Mouse (Mus musculus) embryo, embryonic 11 days (tissue): Measurements from ENCODE around the gene Wdfy1.

Experiments
- DNase-seq: peaks from one replicate; pipeline ENCODE4 v3.0.0-alpha.2; 2015

The Wdfy1 gene

DNA sequence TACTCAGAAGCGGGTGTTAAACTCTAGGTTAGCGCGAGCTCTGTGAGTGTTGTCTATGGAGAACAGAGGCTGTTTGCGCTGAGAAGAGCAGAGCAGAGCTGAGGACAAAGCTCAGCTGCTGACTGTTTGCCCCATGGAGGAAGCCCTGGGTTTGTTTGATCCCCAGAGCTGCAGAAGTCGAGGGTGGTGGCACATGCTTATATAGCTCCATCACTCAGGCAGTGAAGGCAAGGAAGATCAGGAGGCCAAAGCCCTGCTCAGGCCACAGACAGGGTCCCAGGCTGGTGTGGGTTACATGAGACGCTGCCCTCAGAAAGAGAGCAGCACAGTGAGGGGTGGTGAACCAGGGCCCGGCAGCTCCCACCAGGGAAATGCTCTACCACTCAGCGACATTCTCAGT lies 65.7 kb downstream of the Wdfy1 start:
- no peak for DNase-seq

DNA sequence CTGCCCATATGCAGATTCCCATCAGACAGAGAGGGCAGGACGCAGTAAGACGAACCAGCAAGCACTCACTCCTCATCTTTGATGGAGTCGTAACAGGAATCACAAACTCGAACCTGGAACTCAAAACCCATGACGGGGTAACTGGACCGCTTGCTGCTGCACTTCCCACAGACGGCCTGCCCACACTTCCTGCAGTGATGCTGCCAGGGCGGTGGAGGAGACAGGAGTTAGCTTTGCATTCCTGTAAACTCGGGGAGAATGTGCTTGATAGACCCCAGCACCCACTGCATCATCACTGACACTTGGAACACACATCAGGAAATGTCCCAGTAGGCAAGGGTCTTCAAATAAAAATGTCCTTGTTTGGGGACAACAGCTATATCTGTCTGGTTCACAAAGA lies 68.6 kb downstream of the Wdfy1 start:
- no peak for DNase-seq

DNA sequence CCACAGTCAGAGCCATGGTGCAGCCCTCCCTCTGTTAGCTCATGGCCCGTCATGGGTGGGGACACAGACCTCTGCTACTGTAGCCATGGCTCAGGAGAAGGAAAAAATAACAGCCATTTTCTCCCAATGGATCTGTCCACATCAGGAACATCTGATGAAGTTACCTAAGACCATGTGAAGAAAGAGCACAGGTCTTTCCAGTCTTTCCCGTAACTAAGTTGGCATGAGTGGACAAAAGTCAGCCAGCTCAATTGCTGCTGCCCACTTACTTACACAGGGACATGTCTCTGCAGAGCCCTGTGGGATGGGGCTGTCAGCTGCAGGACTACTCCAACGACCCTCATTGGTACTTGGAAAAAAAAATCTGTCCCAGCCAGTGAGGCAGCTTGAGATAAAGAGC lies 69.2 kb downstream of the Wdfy1 start:
- DNase-seq, result no peak

DNA sequence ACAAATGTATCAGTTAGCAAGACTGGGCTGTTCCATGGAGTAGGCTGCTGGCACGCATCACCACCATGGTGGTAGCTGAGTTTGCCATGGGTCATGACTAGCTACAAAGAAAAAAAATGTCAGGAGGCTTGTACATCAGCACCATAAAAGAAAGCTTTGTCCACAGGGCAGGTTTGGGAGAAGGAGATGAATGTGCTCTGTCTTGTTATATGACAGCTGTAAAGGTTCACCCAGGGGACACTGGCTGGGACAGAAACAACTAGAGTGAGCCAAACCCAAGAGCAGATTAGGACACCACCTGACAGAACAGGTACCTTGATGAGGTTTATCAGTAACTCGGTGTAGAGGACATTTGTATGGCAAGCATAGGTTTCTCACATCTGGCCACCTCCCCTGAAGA lies 71.3 kb downstream of the Wdfy1 start:
- no peak for DNase-seq

DNA sequence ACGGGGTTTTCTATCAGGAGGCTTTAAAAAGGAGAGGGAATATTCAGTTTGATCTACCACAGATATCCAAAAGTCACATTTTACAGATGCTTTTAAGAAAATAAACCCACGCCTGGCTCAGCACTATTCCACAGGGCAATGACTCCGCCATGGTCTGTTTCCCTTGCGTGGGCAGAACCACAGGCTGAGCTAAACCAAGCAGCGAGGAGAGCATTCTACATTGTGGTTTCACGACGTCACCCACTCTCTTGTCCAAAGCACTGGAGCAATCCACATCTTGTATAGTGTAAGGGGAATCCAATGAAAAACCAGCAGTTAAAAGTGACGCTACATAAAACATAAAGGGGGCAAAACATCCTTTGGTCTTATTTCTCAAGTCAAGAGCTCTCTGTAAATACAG lies 72.4 kb downstream of the Wdfy1 start:
- no peak for DNase-seq

DNA sequence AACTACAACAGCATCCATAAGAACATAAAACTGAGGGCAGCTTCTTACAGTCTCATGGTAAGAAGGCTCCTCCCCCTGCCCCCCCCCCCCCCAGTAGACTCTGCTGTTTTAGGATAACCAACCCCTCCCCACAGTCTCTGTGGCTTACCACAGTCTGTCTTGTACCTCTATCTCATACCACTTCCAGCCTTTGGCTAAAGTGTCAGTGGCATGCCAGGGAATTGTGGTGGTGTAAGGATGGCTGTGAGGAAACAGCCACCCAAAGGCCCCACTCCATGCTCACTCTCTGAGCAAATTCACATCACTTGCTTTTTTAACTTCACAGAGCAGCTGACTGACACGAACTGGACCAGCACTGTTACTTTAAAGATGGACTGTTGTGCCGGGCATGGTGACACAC lies 77.4 kb downstream of the Wdfy1 start:
- DNase-seq, result no peak

DNA sequence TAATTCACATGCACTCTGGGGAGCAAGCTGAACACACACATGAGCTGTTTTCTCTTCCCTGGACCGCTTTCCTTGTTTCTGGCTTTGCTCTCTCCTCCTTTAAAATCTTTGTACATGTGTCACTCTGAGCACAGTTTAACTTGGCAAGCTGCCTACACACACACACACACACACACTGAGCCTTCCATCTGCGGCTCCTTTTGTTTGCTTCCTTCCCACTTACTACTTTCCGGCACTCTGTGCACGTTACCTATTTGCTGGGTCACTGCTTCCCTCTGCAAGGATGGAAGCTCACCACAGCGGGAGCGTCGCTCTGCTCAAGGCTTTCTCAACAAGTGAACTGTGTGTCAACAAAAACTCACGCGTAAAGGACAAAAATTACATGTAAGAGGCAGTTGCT lies 78.6 kb downstream of the Wdfy1 start:
- DNase-seq, result peak; percentile 43

DNA sequence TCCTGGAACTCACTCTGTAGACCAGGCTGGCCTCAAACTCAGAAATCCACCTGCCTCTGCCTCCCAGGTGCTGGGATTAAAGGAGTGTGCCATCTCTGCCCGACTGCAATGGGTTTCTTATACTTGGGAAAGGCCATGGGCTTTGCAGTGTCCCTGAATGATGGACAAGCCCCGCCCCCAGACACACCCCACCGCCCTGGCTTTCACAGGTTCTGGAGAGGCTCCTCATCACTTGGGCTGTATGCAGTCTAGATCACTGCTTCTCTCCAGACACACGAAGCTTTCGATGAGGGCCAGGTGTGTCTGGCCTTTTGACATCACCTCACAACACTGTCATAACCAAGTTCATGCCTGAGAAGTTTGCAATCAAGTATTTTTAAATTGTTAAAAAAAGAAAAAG lies 79.0 kb downstream of the Wdfy1 start:
- DNase-seq, result no peak

DNA sequence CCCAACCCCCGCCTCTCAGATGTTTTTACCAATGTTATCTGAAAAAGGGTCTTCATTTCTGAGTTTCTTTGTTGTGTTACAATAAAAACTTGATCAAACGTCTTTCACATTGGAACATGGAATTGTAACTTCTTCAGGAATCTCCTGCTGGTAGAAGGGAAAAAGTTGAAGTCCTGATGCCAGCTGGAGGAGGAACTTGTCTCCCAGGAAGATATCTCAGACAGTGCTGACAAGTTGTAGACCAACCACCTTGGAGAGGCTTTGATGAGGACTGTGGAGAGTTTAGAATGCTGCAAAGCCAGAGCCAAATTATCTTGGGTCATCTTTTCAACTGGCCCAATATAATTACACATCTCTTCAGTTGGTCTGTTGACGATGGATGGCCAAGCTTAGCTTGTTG lies 83.5 kb downstream of the Wdfy1 start:
- no peak for DNase-seq

DNA sequence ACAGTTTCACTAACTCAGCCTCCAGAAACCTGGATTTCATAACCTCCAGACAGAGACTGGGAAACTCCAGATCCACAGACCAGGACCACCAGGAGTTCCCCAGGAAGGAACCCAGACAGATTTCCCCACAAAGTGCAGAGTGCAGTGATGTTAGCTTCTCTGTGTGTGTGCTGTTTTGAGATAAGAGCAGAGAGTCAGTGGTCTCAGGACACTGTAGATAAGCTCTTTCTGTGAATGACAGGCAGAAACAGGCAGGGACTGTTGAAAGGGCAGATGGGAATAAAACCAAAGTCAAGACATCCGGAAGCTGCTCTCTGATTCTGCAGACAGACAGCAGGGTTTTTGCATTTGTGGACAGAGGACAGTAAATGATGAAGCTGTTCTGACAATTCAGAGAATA lies 88.7 kb downstream of the Wdfy1 start:
- DNase-seq, result no peak

DNA sequence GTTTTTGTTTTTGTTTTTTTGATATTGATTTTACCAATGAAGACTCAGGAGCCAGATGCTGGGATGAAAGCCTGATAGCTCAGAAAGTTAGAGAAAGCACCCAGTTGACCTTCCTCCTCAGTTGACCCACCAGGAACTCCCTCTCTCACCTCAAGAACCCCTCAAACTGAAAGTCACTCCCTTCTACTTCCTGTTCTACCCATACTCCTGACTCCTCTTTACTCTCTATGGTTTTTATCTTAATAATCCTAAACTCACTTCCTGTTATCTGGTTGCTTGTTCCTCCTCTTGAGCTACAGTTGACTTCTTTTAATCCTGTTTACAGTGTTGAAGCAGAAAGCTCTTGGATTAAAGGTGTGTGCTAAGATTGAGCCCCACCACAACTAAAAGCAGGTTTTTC lies 91.9 kb downstream of the Wdfy1 start:
- no peak for DNase-seq

DNA sequence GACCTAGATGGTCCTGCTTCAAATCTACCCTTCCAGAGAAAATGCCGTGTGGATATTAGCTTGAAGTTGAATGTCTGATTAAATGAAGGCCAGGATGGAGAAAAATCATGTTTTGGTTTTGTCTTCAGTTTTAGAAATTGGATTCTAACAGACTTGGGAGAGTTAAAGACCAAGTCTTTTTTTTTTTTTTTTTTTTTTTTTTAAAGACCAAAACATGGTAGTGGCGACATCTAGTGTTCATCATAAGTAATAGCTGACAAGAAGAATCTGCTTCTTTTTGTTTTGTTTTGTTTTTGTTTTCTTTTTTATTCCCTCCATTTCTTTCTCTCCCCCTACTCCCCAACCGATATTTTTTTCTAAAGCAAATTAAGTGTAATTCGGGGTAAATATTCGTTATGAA lies 93.0 kb downstream of the Wdfy1 start:
- peak; percentile 21 for DNase-seq

DNA sequence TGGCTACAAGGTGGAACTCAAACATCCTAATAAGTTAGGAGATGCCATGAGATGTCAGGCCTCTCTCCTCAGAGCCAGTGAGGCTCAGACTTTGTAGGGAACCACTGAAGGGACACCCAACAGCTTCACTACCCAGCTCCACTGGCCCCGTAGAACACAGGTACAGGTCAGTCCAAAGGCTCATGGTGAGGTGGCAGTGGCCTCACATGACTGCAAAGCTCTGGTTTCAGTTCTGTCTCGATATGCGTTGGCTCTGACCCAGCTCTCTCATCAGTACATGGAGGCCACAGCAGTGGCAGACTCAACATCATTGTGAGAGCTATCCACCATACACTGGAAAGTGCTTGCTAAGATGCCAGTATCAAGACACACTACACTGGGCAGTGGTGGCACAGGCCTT lies 95.2 kb downstream of the Wdfy1 start:
- no peak for DNase-seq

DNA sequence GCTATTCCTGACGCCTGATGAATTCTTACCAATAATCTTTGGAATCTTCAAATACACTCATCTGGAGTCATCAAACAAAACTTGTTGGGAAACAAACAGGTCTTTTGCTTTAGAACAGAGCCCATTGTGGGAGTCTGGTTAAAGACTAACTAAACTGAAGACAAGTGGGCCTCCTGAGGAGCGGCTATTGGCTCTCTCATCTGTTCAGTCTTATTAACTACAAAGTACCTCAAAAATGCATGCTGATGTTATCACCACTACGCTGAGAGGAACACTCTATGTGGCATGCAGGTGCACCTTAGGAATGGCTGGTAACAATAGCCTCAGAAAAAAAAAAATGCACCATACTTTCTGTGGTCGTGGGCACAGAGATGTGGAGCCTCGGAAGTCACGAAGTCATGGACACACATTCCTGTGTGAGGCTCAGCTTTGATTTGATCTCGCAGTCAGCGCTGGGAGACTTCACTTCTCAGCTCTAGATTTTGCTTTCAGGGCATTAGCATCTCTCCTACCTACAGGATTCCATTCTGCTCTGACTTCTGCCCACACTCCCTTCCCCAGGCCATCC lies 97.7 kb downstream of the Wdfy1 start:
- DNase-seq, result no peak

DNA sequence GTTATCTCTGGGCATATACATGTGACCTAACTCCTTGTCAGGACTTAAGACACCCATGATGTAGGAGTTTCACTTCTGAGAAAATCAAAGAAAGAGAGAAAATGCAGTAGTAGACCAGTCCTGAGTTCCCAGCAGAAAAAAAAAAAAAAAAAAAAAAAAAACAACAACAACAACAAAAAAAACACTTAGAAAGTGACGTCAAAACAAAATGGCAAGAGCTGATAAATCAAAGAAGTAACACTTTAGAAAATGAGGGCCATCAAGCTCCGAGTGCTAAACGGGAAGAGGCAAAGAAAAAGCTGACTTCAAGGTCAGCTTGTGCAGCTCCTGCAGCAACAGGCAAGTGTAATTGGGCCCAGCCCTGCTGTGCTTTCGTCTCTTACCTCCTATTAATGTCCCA lies 100.2 kb downstream of the Wdfy1 start:
- DNase-seq, result no peak

DNA sequence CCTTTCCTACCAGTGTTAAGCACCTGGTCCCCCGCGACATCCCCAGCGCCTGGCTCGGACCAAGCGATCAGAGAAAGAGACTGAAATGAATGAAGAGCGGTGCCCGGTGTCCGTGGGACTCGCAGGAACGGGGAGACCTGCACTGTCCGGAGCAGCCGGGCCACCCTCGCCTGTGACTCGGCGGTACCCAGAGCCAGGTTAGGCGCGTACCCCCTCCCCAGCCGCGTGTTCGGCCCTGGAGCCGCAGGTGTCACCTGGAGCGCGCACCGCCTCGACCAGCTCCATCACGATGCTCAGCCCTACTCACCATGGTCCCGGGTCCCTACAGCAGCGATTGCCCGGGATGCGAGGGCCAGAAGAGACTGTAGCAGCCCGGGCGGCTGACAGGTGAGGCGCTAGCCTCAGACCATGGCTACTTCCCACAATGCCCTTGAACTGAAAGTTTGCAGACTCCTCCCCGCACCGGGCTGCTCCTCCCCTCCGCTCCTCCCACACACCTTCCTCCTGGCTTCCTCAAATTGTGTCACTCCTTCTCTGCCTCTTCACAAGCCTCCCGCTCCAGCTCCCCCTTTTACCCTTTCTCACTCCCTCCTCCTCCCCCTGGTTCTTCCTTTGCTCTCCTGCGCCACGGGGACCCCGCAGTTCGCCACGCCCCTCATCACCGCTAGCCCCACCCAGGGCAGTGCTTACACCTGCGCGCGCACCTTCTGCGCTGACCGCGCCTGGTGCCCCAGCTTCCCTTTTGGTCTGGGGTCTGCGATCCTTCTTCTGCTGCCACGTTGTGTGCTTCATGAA lies 104.2 kb downstream of the Wdfy1 start, which contains the start of gene Ap1s3:
Gene Ap1s3, minus strand, starts transcription at position 430 of the 795 bp plus-strand sequence.
- DNase-seq, result peak; percentile 81

DNA sequence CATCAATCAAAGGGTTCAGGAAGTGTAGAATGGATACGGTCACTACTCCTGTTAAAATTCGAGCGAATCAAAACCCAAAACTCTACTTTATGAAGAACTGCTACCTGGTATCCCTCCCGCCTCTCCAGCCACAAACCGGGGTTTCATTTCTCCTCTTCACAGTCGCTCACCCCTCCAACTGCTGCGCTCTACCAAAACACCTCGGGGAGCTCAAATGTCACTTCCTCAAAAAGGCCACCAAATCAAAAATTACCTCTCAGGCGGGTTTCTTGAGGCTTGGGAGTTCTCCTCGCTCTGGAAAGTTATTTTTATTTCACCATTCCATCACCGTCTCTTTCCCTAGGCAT lies 104.8 kb downstream of the Wdfy1 start:
- peak; percentile 14 for DNase-seq

DNA sequence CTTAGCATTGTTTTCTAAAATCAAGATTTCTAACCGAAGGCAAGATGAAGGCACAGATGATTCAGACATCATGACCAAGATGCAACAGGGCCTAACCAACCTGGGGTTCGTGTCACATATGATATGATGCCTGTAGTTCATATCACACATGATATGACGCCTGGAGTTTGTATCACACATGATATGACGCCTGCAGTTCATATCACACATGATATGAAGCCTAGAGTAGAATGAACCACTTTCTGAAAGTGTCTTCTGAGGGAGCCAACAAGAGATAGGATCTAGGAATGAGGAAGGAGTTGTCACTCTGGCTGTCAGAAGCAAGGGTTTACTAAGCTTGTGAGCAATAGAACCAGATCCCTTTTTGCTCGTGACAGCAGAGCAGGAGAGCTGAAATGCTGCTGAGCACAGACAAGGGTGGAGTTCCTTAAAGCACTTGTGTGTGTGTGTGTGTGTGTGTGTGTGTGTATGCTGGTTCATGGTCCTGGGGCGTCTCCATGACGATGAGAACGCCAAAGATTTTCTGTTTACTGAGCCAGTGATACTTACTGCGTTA lies 106.4 kb downstream of the Wdfy1 start:
- DNase-seq, result no peak

DNA sequence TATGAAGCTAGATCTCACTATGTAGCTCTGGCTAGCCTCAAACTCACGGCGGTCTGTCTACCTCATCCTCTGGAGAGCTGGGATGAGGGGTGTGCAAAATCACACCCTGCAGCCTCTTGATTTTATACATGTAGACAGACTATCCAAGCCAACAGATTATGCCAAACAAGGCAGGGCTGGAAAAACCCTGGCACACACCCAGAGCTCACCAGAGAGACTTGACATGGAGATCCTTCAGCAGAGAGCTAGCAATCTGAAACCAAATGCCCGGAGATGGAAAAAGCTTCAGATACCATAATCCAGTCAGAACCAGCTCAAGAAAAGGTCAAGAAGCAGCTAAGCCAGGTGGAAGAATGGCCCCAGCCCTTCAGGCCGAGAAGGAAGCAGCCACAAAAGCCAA lies 111.0 kb downstream of the Wdfy1 start:
- no peak for DNase-seq

DNA sequence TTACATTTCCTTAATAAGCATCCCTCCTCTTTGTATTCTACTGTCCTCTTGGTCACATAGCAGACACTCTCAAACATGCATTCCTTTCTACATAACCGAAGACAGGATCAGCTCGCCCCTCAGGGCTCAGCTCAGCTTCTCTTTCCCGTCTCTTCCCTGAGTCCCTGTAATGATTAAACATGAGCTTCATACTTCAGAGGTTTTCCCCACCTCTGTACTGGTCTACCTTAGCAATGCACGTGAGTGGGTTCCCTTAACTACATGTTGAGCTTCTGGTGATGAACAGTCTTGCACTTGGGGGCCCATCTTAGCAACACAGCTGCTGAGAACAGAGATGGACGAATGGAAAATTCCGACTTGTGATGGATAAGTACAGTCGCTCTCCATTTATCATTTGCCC lies 116.3 kb downstream of the Wdfy1 start:
- DNase-seq, result no peak

DNA sequence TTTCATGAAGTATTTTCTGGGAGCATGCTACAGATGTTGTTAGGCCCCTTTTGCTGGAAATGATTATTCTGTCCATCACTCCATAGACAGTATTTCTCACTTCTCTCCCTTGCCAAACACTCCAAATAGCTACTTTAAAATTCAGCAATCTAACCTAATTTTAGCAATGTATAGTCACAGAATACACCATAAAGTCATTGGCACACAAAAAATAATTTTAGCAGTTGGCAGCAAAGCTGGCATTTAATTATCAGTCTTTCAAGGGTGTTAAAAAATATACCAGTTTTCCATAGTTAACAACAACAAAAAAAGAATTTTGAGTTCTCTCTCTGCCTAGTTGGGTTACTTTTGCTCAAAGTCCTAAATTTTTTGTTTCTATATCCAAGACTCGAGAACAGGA lies 118.5 kb downstream of the Wdfy1 start:
- no peak for DNase-seq

DNA sequence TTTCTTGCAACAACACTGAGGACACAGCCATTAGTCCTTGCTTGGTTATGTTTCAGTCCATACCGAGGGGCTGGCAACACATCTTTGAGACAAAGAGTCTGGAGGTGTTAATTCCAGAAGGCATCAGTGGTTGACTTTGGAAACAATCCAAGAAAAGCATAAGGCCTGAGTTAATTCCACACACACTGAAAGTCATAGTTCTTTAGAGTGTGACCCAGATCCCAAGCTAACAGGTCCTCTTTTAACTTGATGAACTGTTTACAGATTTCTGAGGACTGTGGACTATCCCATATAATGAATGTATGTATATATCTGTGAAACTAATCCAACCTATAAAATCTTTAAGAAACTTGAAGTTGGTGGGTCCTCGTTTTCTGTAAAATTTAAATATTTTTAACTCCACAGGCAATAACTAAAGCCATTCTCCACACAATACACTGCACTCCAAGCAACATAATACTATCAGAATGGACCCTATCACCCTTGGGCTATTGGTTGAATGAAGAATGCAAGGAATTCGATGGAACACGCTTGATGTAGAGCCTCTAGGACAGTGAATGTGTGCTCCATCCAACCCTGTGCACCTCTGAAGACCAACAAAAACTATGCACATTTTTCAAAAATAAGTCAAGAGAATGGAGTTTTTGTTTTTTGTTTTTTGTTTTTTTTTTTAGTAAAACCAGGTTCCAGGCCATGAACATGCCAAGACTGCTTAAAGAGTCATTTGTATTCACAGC lies 120.0 kb downstream of the Wdfy1 start:
- DNase-seq, result no peak

DNA sequence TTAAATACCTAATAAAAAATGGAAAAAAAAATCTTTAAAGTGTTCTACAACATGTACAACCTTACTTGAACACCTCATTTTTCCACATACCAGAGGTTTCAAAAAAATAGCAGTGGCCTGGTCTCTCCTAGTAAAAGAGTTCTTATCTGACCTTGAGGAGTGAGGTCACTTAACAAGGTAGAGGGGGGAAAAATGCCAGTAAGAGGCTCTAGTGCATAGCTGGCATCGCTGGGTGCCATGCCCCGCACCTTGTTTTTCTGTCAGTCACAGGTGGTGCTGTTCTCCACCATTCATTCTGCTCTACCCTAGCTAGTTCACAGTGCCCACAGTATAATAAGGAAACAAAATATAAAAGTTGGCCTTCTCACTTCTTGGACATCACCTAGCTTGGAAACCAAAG lies 121.0 kb downstream of the Wdfy1 start:
- no peak for DNase-seq
